Mouse (Mus musculus) layer of hippocampus, adult 11-12 months (tissue): ENCODE measurements around the gene Ttll5.

Experiments
- DNase-seq: peaks from one replicate; pipeline ENCODE4 v3.0.0; 2022; ENCODE audit warnings: low spot score

Ttll5 gene

GRCm38 (mm10) chr12:85970803-85971202 lies 146.3 kb downstream of the Ttll5 start:
- DNase-seq: no peak

GRCm38 (mm10) chr12:85971655-85972054 lies 147.2 kb downstream of the Ttll5 start:
- no peak for DNase-seq

GRCm38 (mm10) chr12:85973526-85973925 lies 149.1 kb downstream of the Ttll5 start:
- no peak for DNase-seq

GRCm38 (mm10) chr12:85974030-85974429 lies 149.6 kb downstream of the Ttll5 start:
- DNase-seq: no peak

DNA sequence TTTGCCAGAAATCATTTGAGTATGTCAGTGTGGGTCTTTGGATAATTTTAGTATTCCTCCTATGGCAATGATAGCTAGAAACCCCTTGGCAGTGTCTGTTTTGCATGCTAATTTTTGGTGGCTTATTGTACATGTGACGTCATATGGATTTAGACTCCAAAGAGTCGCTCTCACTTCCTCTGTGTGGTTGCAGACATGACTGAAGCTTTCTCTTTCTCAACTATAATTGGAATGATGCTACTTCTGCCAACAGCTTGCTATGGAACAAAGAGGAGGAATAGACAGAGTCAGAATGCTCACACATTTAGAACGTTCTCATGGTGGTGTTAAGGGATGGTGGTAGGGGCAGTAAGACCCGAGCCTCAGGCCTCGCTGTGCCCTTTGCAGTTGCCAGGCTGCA lies 155.5 kb downstream of the Ttll5 start:
- DNase-seq: no peak

DNA sequence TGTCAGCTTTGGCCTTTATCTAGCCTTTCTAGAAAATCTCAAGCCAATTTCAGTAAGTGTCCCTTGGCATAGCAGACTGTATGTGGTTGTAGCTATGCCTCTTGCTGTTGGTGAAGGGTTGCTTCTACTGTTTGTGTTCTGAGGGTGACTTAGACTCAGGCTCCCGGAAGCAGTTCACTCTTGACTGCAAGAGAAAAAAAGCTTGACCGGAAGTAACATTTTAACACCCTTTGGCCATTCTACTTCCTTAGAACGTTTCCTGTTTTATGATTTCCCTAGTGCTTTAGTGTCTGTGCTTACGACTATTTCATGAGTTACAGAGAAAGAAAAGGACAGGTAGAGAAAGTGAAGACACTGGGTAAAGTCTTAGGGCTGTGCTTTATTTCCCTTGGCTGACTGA lies 161.1 kb downstream of the Ttll5 start:
- DNase-seq: no peak

DNA sequence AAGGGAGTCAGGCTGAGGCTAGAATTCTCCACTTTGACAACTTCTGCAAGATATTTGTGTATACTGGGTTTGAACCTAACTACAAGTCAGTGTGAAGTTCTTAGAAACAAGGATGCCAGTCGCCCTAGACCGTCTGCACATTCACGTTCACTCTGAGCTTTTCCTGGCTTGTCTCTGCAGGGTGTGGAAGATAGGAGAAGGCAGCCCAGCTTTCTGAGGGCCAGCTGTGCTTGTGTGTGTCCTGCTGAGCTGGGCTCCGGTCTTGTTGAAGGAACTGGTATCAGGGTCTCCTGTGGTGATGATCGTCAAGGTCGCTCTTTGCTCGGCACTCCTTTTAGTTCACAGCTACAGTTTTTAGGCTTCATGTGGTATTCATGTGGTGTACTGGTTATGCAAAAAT lies 161.6 kb downstream of the Ttll5 start:
- DNase-seq: no peak

GRCm38 (mm10) chr12:85986540-85987443 lies 162.3 kb downstream of the Ttll5 start:
- no peak for DNase-seq

DNA sequence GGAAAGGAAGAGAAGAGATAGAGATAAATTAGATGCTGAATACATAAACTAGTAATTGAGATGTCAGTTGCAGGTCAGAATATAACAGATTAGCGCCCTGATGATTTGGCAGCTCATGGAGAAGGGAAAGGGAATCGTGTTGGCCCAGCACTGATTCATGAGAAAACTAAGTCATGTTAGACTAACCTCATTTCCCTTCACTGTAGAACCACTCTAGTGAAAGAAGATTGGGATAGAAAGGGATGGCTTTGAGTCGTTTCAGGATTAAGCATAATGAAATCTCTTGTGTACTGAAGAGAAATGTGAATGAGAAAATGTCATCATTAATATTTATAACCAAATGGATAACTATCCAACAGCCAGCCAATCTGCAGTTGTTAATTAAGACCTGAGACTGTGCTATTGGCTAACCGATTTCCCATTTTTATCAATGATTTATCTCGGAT lies 163.0 kb downstream of the Ttll5 start:
- no peak for DNase-seq

GRCm38 (mm10) chr12:85988121-85988520 lies 163.7 kb downstream of the Ttll5 start:
- no peak for DNase-seq

DNA sequence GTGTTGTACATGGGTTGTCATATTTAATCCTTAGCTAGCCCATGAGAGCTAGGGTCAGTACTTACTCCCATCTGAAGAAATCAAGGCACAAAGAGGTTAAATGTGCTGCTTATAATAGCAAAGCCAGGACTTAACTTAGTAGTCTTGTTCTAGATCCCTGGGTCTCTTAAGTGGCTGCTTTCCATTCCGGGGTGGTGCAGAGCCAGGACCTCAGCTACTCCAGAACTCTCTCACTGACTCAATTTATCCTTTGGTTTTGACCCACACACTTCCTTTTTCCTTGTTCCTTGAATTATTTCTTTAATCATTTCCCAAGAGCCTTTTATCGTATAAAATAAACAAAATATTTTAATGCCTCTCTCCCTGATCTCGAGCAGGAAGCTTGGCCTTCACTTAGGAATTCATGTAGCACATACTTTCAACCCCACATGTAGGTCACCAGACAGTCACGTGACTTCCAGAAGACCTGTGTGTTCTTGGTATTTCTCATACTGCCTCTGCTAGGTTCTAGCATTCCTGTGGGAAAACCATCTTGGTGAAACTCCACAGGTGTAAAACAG lies 164.4 kb downstream of the Ttll5 start:
- DNase-seq: no peak

DNA sequence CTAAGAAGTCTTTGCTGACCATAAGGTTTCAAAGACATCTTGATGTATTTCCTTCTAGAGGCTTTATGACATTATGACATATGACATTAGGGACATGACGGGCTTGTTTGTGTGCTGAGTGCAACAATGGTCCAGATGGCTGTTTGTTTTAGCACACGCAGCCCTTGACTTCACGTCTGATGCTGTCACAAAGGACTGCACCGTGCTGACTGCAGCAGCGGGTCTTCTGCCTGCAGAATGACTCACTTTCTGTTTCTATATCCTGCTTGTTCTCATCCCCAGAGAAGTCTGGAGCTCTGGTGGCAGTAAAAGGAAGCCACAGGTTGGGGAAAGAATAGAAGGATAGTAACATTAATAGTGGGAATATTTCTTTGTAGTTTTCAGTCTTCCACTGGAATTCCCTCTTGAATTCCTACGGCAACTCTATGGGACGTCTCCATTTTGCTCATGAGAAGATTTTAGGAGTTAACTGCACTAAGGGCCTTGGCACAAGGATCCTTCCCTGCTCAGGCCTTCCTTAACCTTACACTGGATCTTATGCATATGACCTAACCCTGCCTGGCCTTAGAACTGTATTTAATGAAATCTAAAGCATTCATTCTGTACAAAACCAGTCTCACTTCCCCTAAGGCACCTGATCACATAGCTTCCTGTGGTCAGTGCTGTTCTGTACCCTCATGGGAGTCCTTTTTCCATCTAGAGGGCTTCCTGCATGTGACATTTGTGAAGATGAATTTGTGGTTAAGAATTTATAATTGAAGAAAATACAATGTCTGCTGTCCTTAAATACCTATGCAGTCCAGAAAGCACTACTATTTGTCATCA lies 167.8 kb downstream of the Ttll5 start:
- no peak for DNase-seq

- no peak for DNase-seq
Measured at GRCm38 (mm10) chr12:85992838-85993234, 168.4 kb downstream of the Ttll5 start.

- no peak for DNase-seq
Measured at GRCm38 (mm10) chr12:85993790-85994360, 169.4 kb downstream of the Ttll5 start.

- no peak for DNase-seq
Measured at GRCm38 (mm10) chr12:86000641-86001073, 176.2 kb downstream of the Ttll5 start.

GRCm38 (mm10) chr12:86001120-86001655 lies 176.7 kb downstream of the Ttll5 start:
- no peak for DNase-seq

DNA sequence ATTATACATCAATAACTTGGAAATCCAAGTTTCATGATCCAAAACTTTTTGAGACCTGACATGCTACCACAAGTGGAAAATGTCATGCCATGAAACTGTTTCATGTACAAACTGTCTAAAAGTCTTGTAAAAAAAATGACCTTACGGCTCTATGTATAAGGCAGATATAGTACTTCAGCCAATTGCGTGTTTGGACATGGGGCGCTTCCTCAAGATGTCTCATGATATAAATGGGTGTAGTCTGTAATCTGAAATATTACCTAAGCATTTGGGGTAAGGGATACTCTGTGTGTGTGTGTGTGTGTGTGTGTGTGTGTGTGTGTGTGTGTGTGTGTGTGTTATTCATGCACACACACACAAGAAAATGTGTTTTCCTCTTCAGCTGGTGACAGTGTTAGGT lies 180.2 kb downstream of the Ttll5 start:
- DNase-seq: no peak

DNA sequence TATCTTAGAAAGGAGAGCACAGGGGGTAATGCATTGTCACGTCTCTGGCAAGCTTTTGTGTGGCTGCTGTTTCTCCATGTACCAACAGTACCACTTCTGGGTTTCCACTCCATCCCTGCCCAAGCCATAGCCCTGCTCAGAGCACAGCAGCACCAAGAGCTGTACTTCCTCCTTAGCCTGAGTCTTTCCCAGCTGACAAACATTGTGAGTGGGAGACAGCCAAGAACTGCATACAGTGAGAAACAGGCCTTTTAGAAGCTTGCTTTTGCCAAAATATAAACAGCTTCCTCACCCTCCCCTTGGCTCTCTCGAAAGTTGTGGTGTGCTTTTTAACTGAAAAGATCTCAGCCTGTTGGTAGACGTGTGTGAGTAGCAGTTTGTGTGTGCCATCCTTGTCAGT lies 182.9 kb downstream of the Ttll5 start:
- DNase-seq: no peak

DNA sequence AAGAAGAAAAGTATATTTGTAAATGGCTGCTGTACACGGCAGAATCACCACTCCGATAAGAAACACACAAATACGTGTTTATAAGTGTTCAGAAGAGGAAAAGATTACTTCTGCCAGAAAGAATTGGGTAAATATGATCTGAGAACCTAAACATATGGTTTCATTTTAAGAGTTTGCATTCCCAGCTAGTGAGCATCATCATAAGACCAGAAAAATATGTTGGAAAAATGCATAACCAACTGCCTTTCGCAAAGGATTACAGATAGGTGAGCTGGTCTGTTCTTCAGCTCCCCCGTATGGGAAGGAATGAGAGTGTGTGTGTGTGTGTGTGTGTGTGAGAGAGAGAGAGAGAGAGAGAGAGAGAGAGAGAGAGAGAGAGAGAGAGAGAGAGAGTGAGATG lies 186.2 kb downstream of the Ttll5 start:
- DNase-seq: no peak

DNA sequence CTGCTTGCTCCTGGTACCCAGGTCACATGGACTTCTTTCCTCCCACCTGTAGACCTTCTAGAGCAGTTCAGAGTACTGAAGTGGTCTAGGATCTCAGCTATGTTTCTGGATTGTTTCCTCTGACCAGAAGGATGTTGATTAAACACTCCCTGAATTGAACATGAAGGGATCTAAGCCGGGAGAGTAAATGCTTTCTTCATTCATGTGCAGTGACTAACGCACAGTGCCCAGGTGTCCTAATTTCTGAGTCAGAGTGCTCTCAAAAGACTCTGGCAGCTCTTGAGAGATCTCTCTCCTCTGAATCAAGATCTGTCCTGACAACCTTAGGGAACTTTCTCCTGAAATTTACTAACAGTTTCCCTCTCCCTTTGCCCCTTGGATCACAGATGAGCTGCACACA lies 187.7 kb downstream of the Ttll5 start:
- DNase-seq: no peak

DNA sequence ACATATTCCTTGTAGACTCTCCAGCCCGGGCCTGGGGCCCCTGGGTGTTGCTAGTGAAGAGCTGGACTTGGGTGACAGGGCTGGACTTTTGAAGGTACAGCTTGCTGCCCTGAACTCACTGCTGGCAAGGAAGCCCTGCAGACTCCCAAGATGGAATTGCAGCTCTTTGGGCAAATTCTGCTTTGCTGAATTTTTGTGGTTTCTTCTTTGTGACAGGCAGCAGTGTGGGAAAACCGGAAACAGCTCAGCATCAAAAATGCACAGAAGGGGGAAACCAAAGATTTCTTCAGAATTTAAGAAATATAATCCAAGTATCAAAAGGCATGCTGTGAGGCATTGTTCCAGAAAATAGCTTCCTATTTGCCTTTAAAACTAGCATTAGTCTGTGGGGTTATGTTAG lies 189.7 kb downstream of the Ttll5 start:
- DNase-seq: no peak

- no peak for DNase-seq
Measured at GRCm38 (mm10) chr12:86014621-86015020, 190.2 kb downstream of the Ttll5 start.
